Mouse (Mus musculus) megakaryocyte progenitor cell, adult 5-6 weeks (primary cell): ENCODE data around the gene Mpp5. TPM values are rescaled to one million over a fixed set of nuclear protein-coding genes. Genes with fewer than 3 reads are reported as not detected.
A peak's percentile ranks its signal among the peaks of the same experiment; 100 is the strongest.

Experiments used
- ATAC-seq: replicated peaks from 2 replicates; pipeline ENCODE4 v1.8.0; 2016; ENCODE audit warnings: mild to moderate bottlenecking, moderate TSS enrichment, inconsistent platforms; ENCODE audit not compliant: poor library complexity
- total RNA-seq, 2 experiments: library from RNA; stranded (forward) in 1 of 2; stranded (reverse) in 1 of 2; fragments of 157-497, 149-512 nt in 1 of 2; fragments of 200-1000 nt in 1 of 2; gene quantifications; 2 replicates each; pipeline versions ENCODE4 v1.2.3 to v1.2.4; 2015 to 2017

The Mpp5 gene
- total RNA-seq (2015) (10.4 and 11.7 TPM in 2 replicates), total RNA-seq (2017) (10.8 and 22.5 TPM in 2 replicates)

GRCm38 (mm10) chr12:78748557-78749377 is at the start of gene Mpp5:
Mpp5 (plus strand) TSS chr12:78748907.
- ATAC-seq: peak; percentile 93

- no peak for ATAC-seq
Measured at GRCm38 (mm10) chr12:78717783-78718182, 30.9 kb upstream of the Mpp5 start.

DNA sequence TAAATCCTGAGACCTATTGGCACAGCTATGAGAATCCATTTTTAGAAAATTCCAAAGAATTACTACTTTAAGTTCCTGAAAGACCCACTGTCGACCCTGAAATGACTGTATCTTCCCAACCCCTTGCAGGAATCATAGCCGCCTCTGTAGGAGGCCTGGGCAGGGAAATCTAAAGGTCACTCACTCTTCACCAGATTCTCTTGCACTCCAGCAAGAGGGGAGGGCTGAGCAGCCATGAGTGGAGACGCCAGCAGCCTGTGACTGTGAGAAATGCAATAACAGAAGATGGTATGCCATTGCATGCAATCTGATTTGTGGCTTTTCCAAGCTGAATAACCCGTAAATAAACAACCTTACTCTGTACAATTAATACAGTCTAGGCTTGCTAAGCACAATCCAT is 21.0 kb upstream of the Mpp5 start:
- ATAC-seq: no peak

GRCm38 (mm10) chr12:78739633-78740032 is 9.1 kb upstream of the Mpp5 start:
- no peak for ATAC-seq

GRCm38 (mm10) chr12:78740289-78740688 is 8.4 kb upstream of the Mpp5 start:
- ATAC-seq: no peak

- no peak for ATAC-seq
Measured at GRCm38 (mm10) chr12:78746226-78746625, 2.5 kb upstream of the Mpp5 start.

GRCm38 (mm10) chr12:78747406-78747805 is 1.3 kb upstream of the Mpp5 start:
- ATAC-seq: peak; percentile 14; the same call in 1 of the 2 replicates

DNA sequence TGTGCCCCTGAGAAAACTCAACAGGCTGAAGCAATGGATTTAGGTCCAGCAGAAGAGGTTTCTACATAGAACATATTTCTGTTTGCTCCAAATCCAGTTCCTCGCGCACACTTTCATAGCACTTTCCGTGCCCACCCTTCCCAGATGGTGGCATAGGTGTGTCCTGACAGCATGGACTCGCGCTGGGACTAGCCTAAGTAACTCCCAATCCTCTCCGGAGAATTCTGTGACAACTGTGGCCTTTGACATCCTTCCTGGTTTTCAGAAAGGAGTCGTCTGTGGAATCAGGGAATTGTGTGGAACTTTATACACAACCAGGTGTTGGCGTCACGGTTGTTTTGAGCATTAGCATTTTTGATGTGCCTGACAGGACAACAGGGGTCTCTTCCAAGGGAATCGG is 594 bp upstream of the Mpp5 start:
- ATAC-seq: peak; percentile 18

- ATAC-seq: peak; percentile 17
Measured at GRCm38 (mm10) chr12:78749378-78749801, 683 bp downstream of the Mpp5 start.

DNA sequence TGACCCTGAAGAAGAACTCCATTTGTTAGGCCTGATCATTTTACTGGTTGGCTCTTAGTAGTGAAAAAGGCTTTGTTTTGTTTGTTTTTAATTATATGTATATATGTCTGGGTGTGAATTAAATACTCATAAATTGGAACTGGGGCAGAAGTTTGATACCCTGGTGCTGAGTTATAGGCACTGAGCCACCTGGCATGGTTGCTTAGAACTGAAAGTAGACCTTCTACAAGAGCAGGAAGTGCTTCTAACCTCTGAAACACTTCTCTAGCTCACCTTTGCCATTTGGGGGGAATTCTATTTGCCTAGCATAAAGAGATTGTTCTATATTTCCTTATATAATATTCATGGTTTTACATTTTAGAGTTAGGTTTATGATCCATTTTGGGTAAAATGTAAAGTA is 13.3 kb downstream of the Mpp5 start:
- no peak for ATAC-seq

DNA sequence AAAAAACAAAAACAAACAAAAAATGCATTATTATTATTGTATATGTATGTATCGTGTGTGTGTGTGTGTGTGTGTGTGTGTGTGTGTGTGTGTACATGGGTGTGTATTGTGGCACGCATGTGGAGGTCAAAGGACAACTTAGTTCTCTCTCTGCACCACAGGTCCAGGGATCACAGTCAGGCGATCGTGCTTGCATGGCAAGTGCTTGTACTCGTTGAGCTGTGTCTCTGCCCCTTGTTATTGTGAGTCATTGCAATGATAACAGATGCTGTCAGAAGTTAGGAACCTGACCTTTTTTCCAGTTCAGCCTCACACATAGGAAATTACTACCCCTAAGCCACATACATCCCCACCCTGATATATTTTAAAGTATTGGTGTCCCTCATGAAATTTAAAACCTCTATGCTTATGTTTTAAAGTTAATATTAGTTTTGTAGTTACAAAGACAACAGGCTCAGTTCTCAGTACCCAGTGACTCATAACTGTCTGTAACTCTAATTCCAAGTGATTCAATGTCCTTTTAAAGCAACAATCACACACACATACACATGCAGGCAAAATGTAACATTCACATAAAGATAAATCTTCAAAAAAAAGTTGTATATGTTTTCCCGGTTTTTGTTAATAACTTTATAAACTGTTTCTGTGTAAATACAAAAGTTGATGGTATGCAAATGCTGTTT is 20.5 kb downstream of the Mpp5 start:
- no peak for ATAC-seq

- 0 out of 2 replicates have a peak, but pooled peaks have one; percentile 23 for ATAC-seq
Measured at GRCm38 (mm10) chr12:78773211-78773610, 24.5 kb downstream of the Mpp5 start.

DNA sequence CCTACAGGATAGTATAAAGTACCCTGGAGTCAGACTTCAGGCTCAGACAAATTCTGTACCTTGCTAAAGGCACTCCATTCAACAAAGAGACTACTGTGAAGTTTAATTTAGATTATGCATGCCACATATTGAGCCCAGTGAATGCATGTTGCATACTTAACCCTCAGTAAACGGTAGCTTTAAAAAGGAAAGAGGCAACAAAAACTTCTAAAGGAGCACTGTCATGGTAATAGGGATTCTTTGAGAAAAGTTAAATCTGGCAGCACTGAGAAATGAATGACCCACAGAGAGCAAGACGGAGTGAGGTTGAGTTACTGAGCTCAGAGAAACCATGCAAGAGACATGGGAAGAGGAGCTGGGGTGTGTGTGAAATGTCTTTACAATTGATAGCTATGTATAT is 29.2 kb downstream of the Mpp5 start:
- ATAC-seq: no peak

GRCm38 (mm10) chr12:78778423-78779067 is 29.8 kb downstream of the Mpp5 start:
- 0 out of 2 replicates have a peak, but pooled peaks have one; percentile 14 for ATAC-seq

GRCm38 (mm10) chr12:78788266-78788873 is 39.7 kb downstream of the Mpp5 start:
- peak; percentile 91 for ATAC-seq

- ATAC-seq: no peak
Measured at GRCm38 (mm10) chr12:78790791-78791190, 42.1 kb downstream of the Mpp5 start.

DNA sequence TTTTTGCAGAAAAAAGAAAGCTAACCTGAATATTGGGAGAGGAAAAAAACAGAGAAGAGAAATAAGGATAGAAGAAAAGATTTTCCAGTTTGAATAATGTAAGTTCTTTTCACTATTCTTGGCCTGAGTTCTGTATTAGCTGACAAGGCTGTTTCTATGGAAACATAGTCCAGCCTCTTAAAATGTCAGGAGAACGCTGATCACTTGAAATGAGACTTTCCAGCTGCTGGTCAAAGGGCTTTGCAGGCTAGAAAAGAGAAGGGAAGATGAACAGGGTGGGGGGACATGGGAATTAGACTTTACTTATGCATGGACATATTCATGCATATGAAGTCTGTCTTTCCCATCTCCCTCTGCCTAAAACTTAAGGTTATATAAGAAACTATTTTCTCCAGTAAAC is 45.5 kb downstream of the Mpp5 start:
- ATAC-seq: no peak

DNA sequence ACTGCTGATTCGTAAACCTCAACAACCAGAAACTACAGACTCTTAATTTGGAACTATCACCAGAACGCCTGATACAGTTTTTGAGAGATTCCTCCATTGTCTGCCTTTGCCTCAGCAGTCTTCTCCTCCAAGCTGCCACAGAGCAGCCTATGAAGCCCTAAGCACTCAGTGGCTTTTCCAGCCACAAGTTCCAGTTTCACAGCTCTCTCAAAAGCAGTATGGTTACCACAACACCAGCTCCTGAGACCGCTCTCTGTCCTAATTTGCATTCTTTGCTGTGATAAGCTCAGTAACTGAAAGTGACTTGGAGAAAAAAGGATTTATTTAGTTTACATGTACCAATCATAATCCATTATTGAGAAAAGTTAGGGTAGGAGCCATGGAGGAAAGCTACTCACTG is 51.3 kb downstream of the Mpp5 start:
- ATAC-seq: peak; percentile 68

GRCm38 (mm10) chr12:78801836-78802235 is 53.1 kb downstream of the Mpp5 start:
- ATAC-seq: peak; percentile 57

DNA sequence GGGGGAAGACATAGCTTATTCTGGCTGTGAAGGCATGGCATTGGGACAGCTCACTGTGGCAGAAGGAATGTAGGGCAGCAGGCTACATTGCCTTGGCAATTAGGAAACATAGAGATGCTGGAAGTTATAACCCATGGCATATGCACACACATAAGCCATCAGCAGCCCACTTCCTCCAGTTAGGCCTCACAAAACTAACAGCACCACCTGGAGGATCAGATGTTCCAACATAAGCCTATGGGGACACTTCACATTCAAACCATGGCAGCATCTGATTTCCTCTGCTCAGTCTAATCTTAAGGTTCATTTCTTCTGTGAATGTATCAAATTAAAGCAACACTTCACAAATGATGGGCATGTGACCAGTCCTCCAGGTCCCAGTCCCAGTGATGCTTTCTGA is 65.7 kb downstream of the Mpp5 start:
- no peak for ATAC-seq

- ATAC-seq: peak; percentile 29; the same call in 1 of the 2 replicates
Measured at GRCm38 (mm10) chr12:78834496-78834895, 85.8 kb downstream of the Mpp5 start.
